Mouse (Mus musculus): ENCODE data around the gene Dip2b.

DNA sequence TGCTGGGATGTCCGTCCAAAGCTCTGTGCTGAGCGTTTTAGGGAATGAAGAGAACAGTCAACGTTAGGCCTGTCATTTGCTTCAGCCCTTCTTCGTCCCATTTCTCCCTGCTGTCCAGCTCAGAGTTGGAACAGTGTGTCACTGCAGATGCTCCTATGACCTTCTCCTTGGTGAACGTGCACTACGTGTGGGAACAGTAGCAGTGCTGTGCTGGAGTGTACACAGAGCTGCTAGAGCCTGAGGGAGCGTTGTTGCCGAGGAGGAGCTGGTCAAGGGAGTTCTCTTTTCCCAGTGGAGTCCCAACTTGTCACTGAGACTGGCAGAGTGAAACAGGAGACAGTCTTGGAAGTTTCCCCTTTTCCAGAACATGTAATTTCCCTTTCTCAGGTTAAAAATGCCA lies 43.6 kb downstream of the Dip2b start:
- no peak for TF ChIP-seq MEF2A (IDR thresholded peaks at IDR 0.05; ENCODE audit: extremely low read depth, insufficient replicate concordance, low read depth, low read length, poor library complexity, severe bottlenecking)
- no peak for TF ChIP-seq ZC3H11A (IDR thresholded peaks at IDR 0.05; ENCODE audit: low read depth, low read length)
- TF ChIP-seq POLR2A (IDR thresholded peaks at IDR 0.05; ENCODE audit: control insufficient read depth in 1 of 2, insufficient read depth in 1 of 2, low read depth in 1 of 2, low read length in 2 of 2, poor library complexity in 1 of 2) = no peak
- TF ChIP-seq POLR2AphosphoS2 (IDR thresholded peaks at IDR 0.05; ENCODE audit: low read length) = no peak
- no peak for TF ChIP-seq MAX (IDR thresholded peaks at IDR 0.05; ENCODE audit: low read length)
- no peak for TF ChIP-seq GATA1 (IDR thresholded peaks at IDR 0.05; ENCODE audit: low read depth, low read length)
